Mouse (Mus musculus) C2C12 (cell line): ENCODE data around the gene Rangrf.

Experiments
- CEBPB ChIP-seq: IDR thresholded peaks from one replicate; pipeline ENCODE4 v1.6.1; 2011; ENCODE audit warnings: low read depth, mild to moderate bottlenecking, control low read depth, moderate library complexity
- CTCF ChIP-seq: IDR thresholded peaks from one replicate; pipeline ENCODE4 v1.5.1; 2011; ENCODE audit not compliant: control insufficient read depth, insufficient read depth, insufficient read length
- MAX ChIP-seq: IDR thresholded peaks from one replicate; pipeline ENCODE4 v1.6.1; 2011; ENCODE audit warnings: mild to moderate bottlenecking, control low read depth

DNA sequence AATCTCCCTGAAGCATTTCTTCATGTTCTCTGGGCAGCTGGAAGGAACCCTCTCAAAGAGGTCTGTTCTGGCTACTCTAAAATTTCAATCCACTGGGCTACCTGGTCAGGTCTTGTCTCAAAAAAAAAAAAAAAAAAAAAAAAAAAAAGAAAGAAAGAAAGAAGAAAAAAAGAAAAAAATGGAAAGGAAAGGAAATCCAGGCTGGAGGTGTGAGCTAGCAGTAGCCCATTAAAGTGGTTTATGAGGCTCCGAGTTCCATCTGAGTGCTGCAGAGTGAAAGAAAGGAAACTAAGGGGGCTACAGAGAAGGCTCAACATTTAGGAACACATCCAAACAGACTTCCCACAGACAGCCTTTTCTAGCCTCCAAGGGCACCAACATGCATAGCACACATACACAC, 17.0 kb downstream of the Rangrf start:
- TF ChIP-seq CTCF (no peak), CEBPB (no peak), MAX (no peak)
